Mouse (Mus musculus) stomach, postnatal 0 days (tissue): ENCODE results near the gene Exosc2. TPM values are rescaled to one million over a fixed set of nuclear protein-coding genes. Genes with fewer than 3 reads are reported as not detected.

Source experiments
- ATAC-seq: fragments of 200-750 bp; cut with Nextera tagmentation; 2 replicates; pipeline ENCODE4 v1.8.0; 2017; ENCODE audit not compliant: low FRiP score, low TSS enrichment
- DNase-seq: peaks from one replicate; pipeline ENCODE4 v3.0.0-alpha.2; 2016; ENCODE audit warnings: low spot score
- H3K27ac ChIP-seq: fragments of 300-500 bp; sonication (generic); replicated peaks from 2 replicates; pipeline ENCODE4 v1.5.1; 2014; ENCODE audit warnings: mild to moderate bottlenecking, control low read depth
- H3K27me3 ChIP-seq: fragments of 300-500 bp; sonication (generic); 2 replicates; pipeline ENCODE4 v1.6.1; 2014; ENCODE audit warnings: low read length; ENCODE audit not compliant: control insufficient read depth, insufficient read depth
- H3K36me3 ChIP-seq: fragments of 300-500 bp; sonication (generic); 2 replicates; pipeline ENCODE4 v1.6.1; 2014; ENCODE audit warnings: low read length, mixed read lengths; ENCODE audit not compliant: control insufficient read depth, insufficient read depth
- H3K4me1 ChIP-seq: fragments of 300-500 bp; sonication (generic); replicated peaks from 2 replicates; pipeline ENCODE4 v1.6.1; 2014; ENCODE audit warnings: antibody characterized with exemption; ENCODE audit not compliant: control insufficient read depth, insufficient read depth
- H3K4me2 ChIP-seq: fragments of 300-500 bp; sonication (generic); replicated peaks from 2 replicates; pipeline ENCODE4 v1.6.1; 2014; ENCODE audit warnings: low read depth, mild to moderate bottlenecking, control low read depth, moderate library complexity
- H3K4me3 ChIP-seq: fragments of 300-500 bp; sonication (generic); 2 replicates; pipeline ENCODE4 v1.5.1; 2014; ENCODE audit warnings: low read depth, low read length, control low read depth
- H3K9ac ChIP-seq: fragments of 300-500 bp; sonication (generic); 2 replicates; pipeline ENCODE4 v1.6.1; 2014; ENCODE audit warnings: mild to moderate bottlenecking, low read length, control low read depth, mixed read lengths
- H3K9me3 ChIP-seq: fragments of 300-500 bp; sonication (generic); 2 replicates; pipeline ENCODE4 v1.6.1; 2016; ENCODE audit warnings: low read length; ENCODE audit not compliant: control insufficient read depth
- CTCF ChIP-seq: IDR thresholded peaks from 2 replicates; pipeline ENCODE4 v1.5.1; 2016; ENCODE audit warnings: antibody characterized with exemption, low read depth, mild to moderate bottlenecking, moderate library complexity
- EP300 ChIP-seq: optimal IDR thresholded peaks from 2 replicates; pipeline ENCODE3; 2016; ENCODE audit warnings: antibody characterized with exemption
- WGBS: fragments of 180-500 bp; shearing (Covaris S2); extraction: QIAGEN DNeasy Blood & Tissue Kit; methylation state at CpG from one replicate; pipeline ENCODE4 v1.1.7; 2014; 5-methylcytosine and 5-hydroxymethylcytosine counted together
- polyA plus RNA-seq: library from polyadenylated mRNA; unstranded; fragments of >200 nt; fragmentation: Nextera tagmentation; extraction: Ambion mirVana; gene quantifications from 2 replicates; pipeline ENCODE4 v1.2.1, GENCODE M21; 2015

Exosc2 gene
- polyA plus RNA-seq, 1 experiment from 2014 or later = 22.2 TPM

- H3K4me3 ChIP-seq = no peak overlapping the region
- H3K4me1 ChIP-seq = no peaks in the 10 kb centered on the region
- ATAC-seq (no peak), DNase-seq (no peak)
- H3K9ac ChIP-seq = no peak overlapping the region
- no peak overlapping the region for H3K27ac ChIP-seq
- 98% methylated on average over 4 of the region's 4 CpGs for WGBS
- H3K27me3 ChIP-seq = no peaks in the 10 kb centered on the region
- H3K9me3 ChIP-seq = no peaks in the 10 kb centered on the region
- TF ChIP-seq EP300 (no peak), CTCF (peak; percentile 18)
- no peaks in the 10 kb centered on the region for H3K36me3 ChIP-seq
- no peak overlapping the region for H3K4me2 ChIP-seq
These were observed 44.3 kb downstream of the Exosc2 start for GRCm38 (mm10) chr2:31714780-31715179.

DNA sequence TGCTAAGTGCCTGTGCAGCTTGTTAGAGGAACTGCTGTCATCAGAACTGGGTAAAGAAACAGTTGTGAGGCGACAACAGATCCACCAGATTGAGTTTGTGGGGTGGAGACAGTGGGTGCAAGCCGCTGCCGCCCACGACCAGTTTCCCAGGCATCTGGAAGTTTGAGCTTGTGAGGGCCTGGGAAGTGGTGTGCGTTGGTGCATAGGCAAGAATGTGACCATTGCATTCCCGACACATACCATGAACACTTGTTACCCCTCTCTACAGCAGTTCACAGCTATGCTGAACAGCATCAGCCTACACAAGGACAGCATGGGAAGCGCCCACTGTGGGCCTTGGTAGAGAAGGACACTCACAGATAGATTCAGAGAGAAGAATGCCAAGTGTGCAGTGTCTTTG lies 45.5 kb downstream of the Exosc2 start:
- 81% methylated on average over 7 of the region's 7 CpGs for WGBS
- Histone ChIP-seq H3K4me2 (no peak overlapping the region), H3K9ac (no peak overlapping the region), H3K36me3 (no peaks in the 10 kb centered on the region), H3K27ac (no peak overlapping the region), H3K4me1 (no peaks in the 10 kb centered on the region), H3K9me3 (no peaks in the 10 kb centered on the region), H3K4me3 (no peak overlapping the region), H3K27me3 (no peaks in the 10 kb centered on the region)
- TF ChIP-seq CTCF (no peak), EP300 (no peak)
- no peak for ATAC-seq
- DNase-seq = no peak

GRCm38 (mm10) chr2:31719202-31719880 lies 48.8 kb downstream of the Exosc2 start:
- no peaks in the 10 kb centered on the region for H3K27me3 ChIP-seq
- H3K9ac ChIP-seq = no peak overlapping the region
- H3K4me3 ChIP-seq = no peak overlapping the region
- H3K4me2 ChIP-seq = no peak overlapping the region
- no peak for ATAC-seq
- WGBS = 79% methylated on average over 6 of the region's 6 CpGs
- no peaks in the 10 kb centered on the region for H3K4me1 ChIP-seq
- H3K9me3 ChIP-seq = no peaks in the 10 kb centered on the region
- H3K36me3 ChIP-seq = no peaks in the 10 kb centered on the region
- TF ChIP-seq CTCF = no peak
- no peak for TF ChIP-seq EP300
- no peak for DNase-seq
- no peak overlapping the region for H3K27ac ChIP-seq

- Histone ChIP-seq H3K36me3 (no peaks in the 10 kb centered on the region), H3K4me1 (no peaks in the 10 kb centered on the region), H3K4me3 (no peak overlapping the region), H3K27ac (no peak overlapping the region), H3K9me3 (no peaks in the 10 kb centered on the region), H3K9ac (no peak overlapping the region), H3K4me2 (no peak overlapping the region), H3K27me3 (no peaks in the 10 kb centered on the region)
- TF ChIP-seq CTCF (no peak), EP300 (no peak)
- DNase-seq = no peak
- WGBS = 53% methylated on average over 2 of the region's 2 CpGs
- ATAC-seq = no peak
These were observed 49.4 kb downstream of the Exosc2 start for GRCm38 (mm10) chr2:31719944-31720343.

GRCm38 (mm10) chr2:31720783-31721182 lies 50.3 kb downstream of the Exosc2 start:
- Histone ChIP-seq H3K27ac (no peak overlapping the region), H3K36me3 (no peaks in the 10 kb centered on the region), H3K4me1 (no peaks in the 10 kb centered on the region), H3K4me3 (no peak overlapping the region), H3K9ac (no peak overlapping the region), H3K27me3 (no peaks in the 10 kb centered on the region), H3K4me2 (no peak overlapping the region), H3K9me3 (no peaks in the 10 kb centered on the region)
- DNase-seq = no peak
- 64% methylated on average over 4 of the region's 4 CpGs for WGBS
- peak; percentile 68 for TF ChIP-seq CTCF
- TF ChIP-seq EP300 = no peak
- ATAC-seq = no peak

DNA sequence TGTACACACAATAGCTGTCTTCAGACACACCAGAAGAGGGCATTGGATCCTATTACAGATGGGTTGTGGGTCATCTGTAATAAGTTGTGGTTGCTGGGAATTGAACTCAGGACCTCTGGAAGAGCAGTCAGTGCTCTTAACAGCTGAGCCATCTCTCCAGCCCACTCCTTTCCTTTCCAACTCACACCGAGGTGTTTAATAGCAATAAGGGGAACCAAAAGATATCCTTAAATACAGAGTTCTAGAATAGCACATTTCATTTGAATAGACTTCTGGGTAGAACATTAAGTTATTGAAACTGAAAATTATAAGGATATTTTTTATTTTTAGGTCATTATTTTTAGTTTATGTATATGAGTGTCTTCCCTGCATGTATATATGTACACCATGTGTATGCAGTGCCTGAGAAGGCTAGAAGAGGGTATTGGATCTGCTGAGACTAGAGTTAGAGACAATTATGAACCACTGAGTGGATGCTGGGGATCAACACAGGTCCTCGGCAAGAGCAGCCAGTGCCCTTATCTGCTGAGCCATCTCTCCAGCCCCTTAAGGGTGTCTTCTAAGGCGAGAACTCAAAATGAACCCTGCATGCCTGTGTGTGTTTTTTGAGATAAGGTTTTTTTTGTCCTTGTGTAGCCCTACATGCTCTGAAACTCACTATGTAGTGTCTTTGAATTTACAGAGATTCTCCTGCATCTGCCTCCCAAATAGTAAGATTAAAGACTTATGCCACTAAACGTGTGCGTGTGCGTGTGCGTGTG lies 54.4 kb downstream of the Exosc2 start:
- Histone ChIP-seq H3K4me3 (no peak overlapping the region), H3K27ac (no peak overlapping the region), H3K36me3 (no peaks in the 10 kb centered on the region), H3K27me3 (no peaks in the 10 kb centered on the region), H3K9me3 (no peaks in the 10 kb centered on the region), H3K4me1 (0 out of 2 replicates have a peak, but pooled peaks cover 2% of the 10 kb centered on the region), H3K9ac (no peak overlapping the region), H3K4me2 (no peak overlapping the region)
- ATAC-seq (no peak), DNase-seq (no peak)
- TF ChIP-seq EP300 (no peak), CTCF (no peak)
- 91% methylated on average over 7 of the region's 7 CpGs for WGBS
